Mouse (Mus musculus): ENCODE results near the gene Cntnap1. TPM values are rescaled to one million over a fixed set of nuclear protein-coding genes. Genes with fewer than 3 reads are reported as not detected.

Cntnap1 gene
- total and polyA plus RNA-seq, 2 experiments from 2014 or later: 1.1 to 3.5 TPM

DNA sequence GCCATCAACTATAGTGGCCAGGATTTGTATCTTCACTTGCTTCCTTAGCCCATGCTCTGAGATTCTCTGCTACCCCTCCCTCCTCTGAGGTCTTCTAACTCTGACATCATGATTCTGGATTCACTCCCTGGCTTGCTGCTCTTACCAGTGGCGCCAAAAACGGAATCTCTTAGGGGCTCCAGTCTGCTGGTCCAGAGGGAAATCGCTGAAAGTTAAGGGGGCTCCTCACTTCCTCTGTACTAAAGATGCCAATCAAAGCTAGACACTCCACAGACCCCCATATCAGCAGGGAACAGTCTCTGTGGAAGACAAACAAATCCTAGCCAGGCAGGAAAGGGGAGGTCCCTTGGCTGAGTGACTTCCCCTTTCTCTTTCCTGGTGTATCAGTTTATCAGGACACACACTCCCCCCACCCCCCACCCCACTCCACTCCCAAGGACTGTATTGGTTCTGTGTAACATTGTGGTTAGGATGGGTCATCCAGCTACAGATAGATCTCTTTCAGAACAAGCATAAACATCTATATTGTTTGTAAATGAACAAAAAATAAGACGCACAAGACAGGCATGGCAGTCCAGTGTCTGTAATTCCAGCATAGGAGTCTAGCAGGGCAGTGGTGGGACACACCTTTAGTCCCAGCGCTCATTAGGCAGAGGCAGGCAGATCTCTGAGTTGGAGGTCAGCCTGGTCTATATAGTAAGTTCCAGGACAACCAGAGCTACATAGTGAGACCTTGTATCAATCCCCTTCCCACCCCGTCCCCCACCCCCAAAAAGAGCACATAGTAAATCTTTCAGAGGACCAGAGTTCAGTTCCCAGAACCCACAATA lies 61.9 kb downstream of the Cntnap1 start:
- 57% methylated on average over 6 of the region's 6 CpGs for WGBS

GRCm38 (mm10) chr11:101233240-101233639 lies 62.9 kb downstream of the Cntnap1 start:
- no peak overlapping the region for H3K4me3 ChIP-seq (ENCODE audit: low read depth, low read length)
- 95% methylated on average over 1 of the region's 1 CpGs for WGBS
- no peaks in the 10 kb centered on the region for H3K27me3 ChIP-seq (ENCODE audit: insufficient read depth, low read length)
- ATAC-seq (no peak), DNase-seq (no peak)
- 0 out of 2 replicates have a peak, but pooled peaks cover 8% of the 10 kb centered on the region for H3K4me1 ChIP-seq (ENCODE audit: insufficient read depth)
- H3K9ac ChIP-seq: no peak overlapping the region
- no peak for TF ChIP-seq CTCF (IDR thresholded peaks at IDR 0.05; ENCODE audit: low read depth)
- no peak overlapping the region for H3K27ac ChIP-seq (ENCODE audit: low read depth, low read length)
- no peaks in the 10 kb centered on the region for H3K9me3 ChIP-seq (ENCODE audit: low read length)
- H3K4me2 ChIP-seq (ENCODE audit: low read depth): no peak overlapping the region
- no peaks in the 10 kb centered on the region for H3K36me3 ChIP-seq (ENCODE audit: insufficient read depth)

More for the DNA sequence above, 61.9 kb downstream of the Cntnap1 start:
- H3K4me1 ChIP-seq (ENCODE audit: insufficient read depth): 0 out of 2 replicates have a peak, but pooled peaks cover 8% of the 10 kb centered on the region
- H3K9me3 ChIP-seq (ENCODE audit: low read length): no peaks in the 10 kb centered on the region
- no peak for ATAC-seq
- H3K27ac ChIP-seq (ENCODE audit: low read depth, low read length): no peak overlapping the region; the same call in 1 of the 2 replicates
- no peak overlapping the region for H3K4me2 ChIP-seq (ENCODE audit: low read depth)
- no peak overlapping the region for H3K9ac ChIP-seq
- H3K4me3 ChIP-seq (ENCODE audit: low read depth, low read length): no peak overlapping the region
- TF ChIP-seq CTCF (IDR thresholded peaks at IDR 0.05; ENCODE audit: low read depth): no peak
- DNase-seq: no peak
- no peaks in the 10 kb centered on the region for H3K36me3 ChIP-seq (ENCODE audit: insufficient read depth)
- no peaks in the 10 kb centered on the region for H3K27me3 ChIP-seq (ENCODE audit: insufficient read depth, low read length)

DNA sequence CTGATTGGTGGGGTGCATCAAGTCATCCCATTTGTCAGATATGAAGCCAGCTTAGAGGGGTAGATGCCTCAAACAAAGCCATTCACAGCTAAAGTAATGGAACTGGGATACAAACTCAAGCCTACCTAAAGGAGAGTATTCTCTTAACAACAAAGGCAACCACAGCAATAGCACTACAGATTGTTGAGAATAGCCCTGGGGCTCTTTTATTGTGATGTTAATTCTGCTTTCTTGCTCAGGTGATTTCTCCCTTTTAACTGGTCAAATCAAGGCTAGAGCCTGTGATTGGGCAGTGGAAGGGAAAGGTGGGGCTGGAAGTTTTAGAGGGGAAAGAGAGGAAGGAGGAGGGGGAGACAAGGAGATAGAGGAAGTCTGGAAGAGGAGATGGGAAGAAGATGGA lies 63.8 kb downstream of the Cntnap1 start:
- H3K9ac ChIP-seq: no peak overlapping the region
- no peak for TF ChIP-seq CTCF (IDR thresholded peaks at IDR 0.05; ENCODE audit: low read depth)
- H3K4me2 ChIP-seq (ENCODE audit: low read depth): no peak overlapping the region
- no peaks in the 10 kb centered on the region for H3K36me3 ChIP-seq (ENCODE audit: insufficient read depth)
- H3K27me3 ChIP-seq (ENCODE audit: insufficient read depth, low read length): no peaks in the 10 kb centered on the region
- no peaks in the 10 kb centered on the region for H3K9me3 ChIP-seq (ENCODE audit: low read length)
- no peak overlapping the region for H3K4me3 ChIP-seq (ENCODE audit: low read depth, low read length)
- H3K4me1 ChIP-seq (ENCODE audit: insufficient read depth): 0 out of 2 replicates have a peak, but pooled peaks cover 8% of the 10 kb centered on the region
- no peak for ATAC-seq
- no peak for DNase-seq
- H3K27ac ChIP-seq (ENCODE audit: low read depth, low read length): no peak overlapping the region

DNA sequence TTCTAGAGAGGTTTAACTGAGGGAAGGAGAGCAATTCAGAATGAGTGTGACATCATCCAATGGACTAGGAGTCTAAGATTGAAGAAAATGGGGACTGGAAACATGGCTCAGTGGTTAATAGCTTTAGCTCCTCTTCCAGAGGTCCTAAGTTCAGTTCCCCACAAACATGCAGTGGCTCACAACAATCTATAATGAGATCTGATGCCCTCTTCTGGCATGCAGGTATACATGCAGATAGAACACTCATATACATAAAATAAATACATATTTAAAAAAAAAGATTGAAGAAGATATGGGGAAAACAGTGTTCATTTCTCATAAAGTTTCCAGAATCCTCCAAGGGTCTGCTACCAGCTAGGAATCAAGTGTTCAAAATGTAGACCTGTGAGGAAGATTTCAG lies 65.1 kb downstream of the Cntnap1 start:
- no peak overlapping the region for H3K4me3 ChIP-seq (ENCODE audit: low read depth, low read length)
- ATAC-seq: no peak

GRCm38 (mm10) chr11:101236782-101237181 lies 66.5 kb downstream of the Cntnap1 start:
- Histone ChIP-seq H3K4me2 (ENCODE audit: low read depth) (no peak overlapping the region), H3K27ac (ENCODE audit: low read depth, low read length) (no peak overlapping the region), H3K9ac (no peak overlapping the region), H3K4me3 (ENCODE audit: low read depth, low read length) (no peak overlapping the region), H3K4me1 (ENCODE audit: insufficient read depth) (no peaks in the 10 kb centered on the region), H3K36me3 (ENCODE audit: insufficient read depth) (no peaks in the 10 kb centered on the region), H3K27me3 (ENCODE audit: insufficient read depth, low read length) (no peaks in the 10 kb centered on the region), H3K9me3 (ENCODE audit: low read length) (no peaks in the 10 kb centered on the region)
- no peak for TF ChIP-seq CTCF (IDR thresholded peaks at IDR 0.05; ENCODE audit: low read depth)
- DNase-seq (no peak), ATAC-seq (no peak)
- 94% methylated on average over 5 of the region's 5 CpGs for WGBS

More for the DNA sequence above, 65.1 kb downstream of the Cntnap1 start:
- no peaks in the 10 kb centered on the region for H3K27me3 ChIP-seq (ENCODE audit: insufficient read depth, low read length)
- no peak overlapping the region for H3K27ac ChIP-seq (ENCODE audit: low read depth, low read length)
- no peaks in the 10 kb centered on the region for H3K9me3 ChIP-seq (ENCODE audit: low read length)
- TF ChIP-seq CTCF (IDR thresholded peaks at IDR 0.05; ENCODE audit: low read depth): no peak
- no peak for DNase-seq
- H3K9ac ChIP-seq: no peak overlapping the region
- no peak overlapping the region for H3K4me2 ChIP-seq (ENCODE audit: low read depth)
- H3K4me1 ChIP-seq (ENCODE audit: insufficient read depth): 0 out of 2 replicates have a peak, but pooled peaks cover 4% of the 10 kb centered on the region
- no peaks in the 10 kb centered on the region for H3K36me3 ChIP-seq (ENCODE audit: insufficient read depth)

DNA sequence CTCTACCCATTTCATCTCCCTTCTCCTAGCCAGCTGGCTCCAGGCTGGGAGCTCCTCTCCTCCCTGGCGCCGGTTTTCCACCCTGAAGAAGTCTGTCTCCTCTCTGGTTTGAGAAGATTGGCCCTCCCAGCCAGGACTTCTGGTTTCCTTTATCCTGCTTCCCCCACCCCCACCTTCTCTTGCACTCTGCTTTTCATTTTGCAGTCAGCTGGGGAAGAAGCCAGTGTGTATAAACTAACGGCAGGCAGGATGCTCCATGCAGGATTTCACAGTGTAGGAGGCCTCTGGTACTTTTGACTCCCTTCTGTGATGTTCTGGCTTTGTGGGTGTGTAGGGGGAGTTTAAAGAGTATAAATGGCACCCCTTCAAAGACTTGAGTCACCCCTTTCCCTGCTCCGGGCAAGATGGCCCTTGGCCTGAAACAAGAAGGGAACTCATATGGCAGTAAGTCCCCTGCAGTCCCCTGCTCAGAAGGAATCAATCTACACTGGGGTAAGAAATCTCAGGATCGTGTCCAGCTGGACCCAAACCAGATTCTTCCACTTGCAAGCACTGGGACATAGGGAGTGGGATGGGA lies 67.8 kb downstream of the Cntnap1 start:
- Histone ChIP-seq H3K27ac (ENCODE audit: low read depth, low read length) (no peak overlapping the region), H3K9ac (no peak overlapping the region), H3K4me1 (ENCODE audit: insufficient read depth) (no peaks in the 10 kb centered on the region), H3K9me3 (ENCODE audit: low read length) (no peaks in the 10 kb centered on the region), H3K27me3 (ENCODE audit: insufficient read depth, low read length) (no peaks in the 10 kb centered on the region), H3K36me3 (ENCODE audit: insufficient read depth) (no peaks in the 10 kb centered on the region), H3K4me2 (ENCODE audit: low read depth) (no peak overlapping the region), H3K4me3 (ENCODE audit: low read depth, low read length) (no peak overlapping the region)
- no peak for TF ChIP-seq CTCF (IDR thresholded peaks at IDR 0.05; ENCODE audit: low read depth)
- DNase-seq (no peak), ATAC-seq (no peak)
- WGBS: 43% methylated on average over 5 of the region's 5 CpGs

Small RNAs within 50 kb of the gene (microRNA-seq; reads per million reads assigned to microRNA genes)
- gene Gm27626: 0 reads per million in 2 experiments

Other genes starting within 250 kb of the Cntnap1 start
- 29.4 and 42.5 TPM in 2 replicates for gene Stat3, start 231.0 kb upstream of the Cntnap1 start, total RNA-seq (2014; rRNA removed)
- 20.5 and 31.2 TPM in 2 replicates for gene Stat3, start 231.0 kb upstream of the Cntnap1 start, polyA plus RNA-seq (2015; fragmentation: Nextera tagmentation; extraction: Ambion mirVana)
- gene Cavin1, start 199.6 kb upstream of the Cntnap1 start, total RNA-seq (2014; rRNA removed): 14.8 and 22.7 TPM in 2 replicates
- gene Cavin1, start 199.6 kb upstream of the Cntnap1 start, polyA plus RNA-seq (2015; fragmentation: Nextera tagmentation; extraction: Ambion mirVana): 36.7 and 38.3 TPM in 2 replicates
- 132 and 179 TPM in 2 replicates for gene Atp6v0a1, start 161.1 kb upstream of the Cntnap1 start, total RNA-seq (2014; rRNA removed)
- gene Atp6v0a1, start 161.1 kb upstream of the Cntnap1 start, polyA plus RNA-seq (2015; fragmentation: Nextera tagmentation; extraction: Ambion mirVana): 121 and 162 TPM in 2 replicates
- 11.3 and 14.9 TPM in 2 replicates for gene Naglu, start 100.5 kb upstream of the Cntnap1 start, total RNA-seq (2014; rRNA removed)
- 11.6 and 12.6 TPM in 2 replicates for gene Naglu, start 100.5 kb upstream of the Cntnap1 start, polyA plus RNA-seq (2015; fragmentation: Nextera tagmentation; extraction: Ambion mirVana)
- gene Hsd17b1, start 92.1 kb upstream of the Cntnap1 start, total RNA-seq (2014; rRNA removed): 0.23 and 0.71 TPM in 2 replicates
- gene Hsd17b1, start 92.1 kb upstream of the Cntnap1 start, polyA plus RNA-seq (2015; fragmentation: Nextera tagmentation; extraction: Ambion mirVana): not detected in 2 replicates
- gene Coasy, start 88.0 kb upstream of the Cntnap1 start, total RNA-seq (2014; rRNA removed): 39.3 and 40.7 TPM in 2 replicates
- gene Coasy, start 88.0 kb upstream of the Cntnap1 start, polyA plus RNA-seq (2015; fragmentation: Nextera tagmentation; extraction: Ambion mirVana): 39.8 and 40.2 TPM in 2 replicates
- gene Mlx, start 83.2 kb upstream of the Cntnap1 start, total RNA-seq (2014; rRNA removed): 68.0 and 76.5 TPM in 2 replicates
- gene Mlx, start 83.2 kb upstream of the Cntnap1 start, polyA plus RNA-seq (2015; fragmentation: Nextera tagmentation; extraction: Ambion mirVana): 78.0 and 82.4 TPM in 2 replicates
- gene Psmc3ip, start 75.1 kb upstream of the Cntnap1 start, total RNA-seq (2014; rRNA removed): 9.5 and 13.8 TPM in 2 replicates
- gene Psmc3ip, start 75.1 kb upstream of the Cntnap1 start, polyA plus RNA-seq (2015; fragmentation: Nextera tagmentation; extraction: Ambion mirVana): 19.2 and 25.7 TPM in 2 replicates
- 53.3 and 59.0 TPM in 2 replicates for gene Retreg3, start 50.6 kb upstream of the Cntnap1 start, total RNA-seq (2014; rRNA removed)
- 21.0 and 23.2 TPM in 2 replicates for gene Retreg3, start 50.6 kb upstream of the Cntnap1 start, polyA plus RNA-seq (2015; fragmentation: Nextera tagmentation; extraction: Ambion mirVana)
- gene Tubg1, start 50.6 kb upstream of the Cntnap1 start, total RNA-seq (2014; rRNA removed): 35.6 and 43.1 TPM in 2 replicates
- gene Tubg1, start 50.6 kb upstream of the Cntnap1 start, polyA plus RNA-seq (2015; fragmentation: Nextera tagmentation; extraction: Ambion mirVana): 64.8 and 66.6 TPM in 2 replicates
- 23.2 and 28.6 TPM in 2 replicates for gene Tubg2, start 14.6 kb upstream of the Cntnap1 start, total RNA-seq (2014; rRNA removed)
- 59.9 and 69.7 TPM in 2 replicates for gene Tubg2, start 14.6 kb upstream of the Cntnap1 start, polyA plus RNA-seq (2015; fragmentation: Nextera tagmentation; extraction: Ambion mirVana)
- 9.2 and 10.2 TPM in 2 replicates for gene Plekhh3, start 828 bp downstream of the Cntnap1 start, total RNA-seq (2014; rRNA removed)
- gene Plekhh3, start 828 bp downstream of the Cntnap1 start, polyA plus RNA-seq (2015; fragmentation: Nextera tagmentation; extraction: Ambion mirVana): 4.9 and 5.3 TPM in 2 replicates
- 0.23 and 0.52 TPM in 2 replicates for gene Ccr10, start 4.9 kb downstream of the Cntnap1 start, total RNA-seq (2014; rRNA removed)
- gene Ccr10, start 4.9 kb downstream of the Cntnap1 start, polyA plus RNA-seq (2015; fragmentation: Nextera tagmentation; extraction: Ambion mirVana): 0.15 and 0.24 TPM in 2 replicates
- 25.6 and 27.7 TPM in 2 replicates for gene Ezh1, start 55.9 kb downstream of the Cntnap1 start, total RNA-seq (2014; rRNA removed)
- 18.8 and 22.5 TPM in 2 replicates for gene Ezh1, start 55.9 kb downstream of the Cntnap1 start, polyA plus RNA-seq (2015; fragmentation: Nextera tagmentation; extraction: Ambion mirVana)
- gene Ramp2, start 75.5 kb downstream of the Cntnap1 start, total RNA-seq (2014; rRNA removed): 42.9 and 46.0 TPM in 2 replicates
- gene Ramp2, start 75.5 kb downstream of the Cntnap1 start, polyA plus RNA-seq (2015; fragmentation: Nextera tagmentation; extraction: Ambion mirVana): 93.4 and 102 TPM in 2 replicates
- gene Vps25, start 83.2 kb downstream of the Cntnap1 start, total RNA-seq (2014; rRNA removed): 71.7 and 75.8 TPM in 2 replicates
- 135 and 138 TPM in 2 replicates for gene Vps25, start 83.2 kb downstream of the Cntnap1 start, polyA plus RNA-seq (2015; fragmentation: Nextera tagmentation; extraction: Ambion mirVana)
- gene Wnk4, start 90.0 kb downstream of the Cntnap1 start, total RNA-seq (2014; rRNA removed): 3.2 and 5.4 TPM in 2 replicates
- 7.8 and 9.1 TPM in 2 replicates for gene Wnk4, start 90.0 kb downstream of the Cntnap1 start, polyA plus RNA-seq (2015; fragmentation: Nextera tagmentation; extraction: Ambion mirVana)
- gene Cntd1, start 108.5 kb downstream of the Cntnap1 start, total RNA-seq (2014; rRNA removed): 0.10 and 0.15 TPM in 2 replicates
- gene Cntd1, start 108.5 kb downstream of the Cntnap1 start, polyA plus RNA-seq (2015; fragmentation: Nextera tagmentation; extraction: Ambion mirVana): 0.36 and 0.61 TPM in 2 replicates
- gene Coa3, start 108.6 kb downstream of the Cntnap1 start, total RNA-seq (2014; rRNA removed): 110 and 140 TPM in 2 replicates
- gene Coa3, start 108.6 kb downstream of the Cntnap1 start, polyA plus RNA-seq (2015; fragmentation: Nextera tagmentation; extraction: Ambion mirVana): 208 and 233 TPM in 2 replicates
- 107 and 177 TPM in 2 replicates for gene Becn1, start 131.8 kb downstream of the Cntnap1 start, total RNA-seq (2014; rRNA removed)
- gene Becn1, start 131.8 kb downstream of the Cntnap1 start, polyA plus RNA-seq (2015; fragmentation: Nextera tagmentation; extraction: Ambion mirVana): 133 and 145 TPM in 2 replicates
- gene Psme3, start 145.7 kb downstream of the Cntnap1 start, total RNA-seq (2014; rRNA removed): 70.7 and 80.9 TPM in 2 replicates
- 78.2 and 88.0 TPM in 2 replicates for gene Psme3, start 145.7 kb downstream of the Cntnap1 start, polyA plus RNA-seq (2015; fragmentation: Nextera tagmentation; extraction: Ambion mirVana)
- gene Aoc2, start 154.5 kb downstream of the Cntnap1 start, total RNA-seq (2014; rRNA removed): 2.7 and 4.4 TPM in 2 replicates
- 0.42 and 0.87 TPM in 2 replicates for gene Aoc2, start 154.5 kb downstream of the Cntnap1 start, polyA plus RNA-seq (2015; fragmentation: Nextera tagmentation; extraction: Ambion mirVana)
- gene Aoc3, start 160.1 kb downstream of the Cntnap1 start, total RNA-seq (2014; rRNA removed): 0.31 and 0.43 TPM in 2 replicates
- 0.05 and 0.08 TPM in 2 replicates for gene Aoc3, start 160.1 kb downstream of the Cntnap1 start, polyA plus RNA-seq (2015; fragmentation: Nextera tagmentation; extraction: Ambion mirVana)
- gene G6pc, start 197.0 kb downstream of the Cntnap1 start, total RNA-seq (2014; rRNA removed): not detected in 2 replicates
- not detected in 2 replicates for gene G6pc, start 197.0 kb downstream of the Cntnap1 start, polyA plus RNA-seq (2015; fragmentation: Nextera tagmentation; extraction: Ambion mirVana)
- gene Aarsd1, start 247.1 kb downstream of the Cntnap1 start, total RNA-seq (2014; rRNA removed): 87.8 and 89.8 TPM in 2 replicates
- gene Aarsd1, start 247.1 kb downstream of the Cntnap1 start, polyA plus RNA-seq (2015; fragmentation: Nextera tagmentation; extraction: Ambion mirVana): 90.9 and 101 TPM in 2 replicates